ENCODE assay signal across 13 mouse cellular contexts in genomic region chr6:92987366-92987765, GRCm38 (mm10). TPM values are rescaled to one million over a fixed set of nuclear protein-coding genes. Genes with fewer than 3 reads are reported as not detected.
DNase-seq lines count a peak whose midpoint lies in the region; ATAC-seq lines count a peak whose summit lies in the region.
"Had no signal": no experiment of that assay in that cellular context is flagged by ENCODE, and none has a peak within 500 bp of the region (broad histone marks: within the 10 kb centered on the region; RNA-seq: fewer than 3 reads in every experiment).

No protein-coding gene starts in this region.

- H3K27ac ChIP-seq in kidney, embryonic 15.5 days = no peak overlapping the region
- peak overlapping the region; percentile 99 for H3K27ac ChIP-seq in brown adipose tissue, adult 24 weeks (replicated peaks; ENCODE audit: low read depth, low read length)
- H3K27ac ChIP-seq in heart, embryonic 16.5 days (ENCODE audit: low read length) = peak overlapping the region; percentile 78
- no peak overlapping the region for H3K27ac ChIP-seq in midbrain, embryonic 14.5 days (replicated peaks; ENCODE audit: low read depth, low read length)
- H3K27ac ChIP-seq: forebrain, embryonic 13.5 days; hindbrain, postnatal 0 days; liver, embryonic 15.5 days had no signal

- H3K4me1 ChIP-seq in kidney, embryonic 15.5 days = peaks cover 14% of the 10 kb centered on the region
- H3K4me1 ChIP-seq in brown adipose tissue, adult 24 weeks (ENCODE audit: control insufficient read depth, insufficient read depth, insufficient read length, low read length) = 0 out of 2 replicates have a peak, but pooled peaks cover 3% of the 10 kb centered on the region
- H3K4me1 ChIP-seq in heart, embryonic 16.5 days (ENCODE audit: control insufficient read depth, insufficient read depth, low read length) = peaks cover 34% of the 10 kb centered on the region
- H3K4me1 ChIP-seq in midbrain, embryonic 14.5 days (ENCODE audit: control insufficient read depth, insufficient read depth, low read length) = no peaks in the 10 kb centered on the region
- H3K4me1 ChIP-seq: liver, embryonic 15.5 days had no signal

- H3K27me3 ChIP-seq in kidney, embryonic 15.5 days = no peaks in the 10 kb centered on the region
- no peaks in the 10 kb centered on the region for H3K27me3 ChIP-seq in heart, embryonic 16.5 days (ENCODE audit: control insufficient read depth, insufficient read depth, low read length)
- H3K27me3 ChIP-seq in midbrain, embryonic 14.5 days (ENCODE audit: control insufficient read depth, insufficient read depth, low read length) = no peaks in the 10 kb centered on the region
- H3K27me3 ChIP-seq: forebrain, embryonic 13.5 days; liver, embryonic 15.5 days had no signal

- no peaks in the 10 kb centered on the region for H3K9me3 ChIP-seq in kidney, embryonic 15.5 days (replicated peaks)
- no peaks in the 10 kb centered on the region for H3K9me3 ChIP-seq in heart, embryonic 16.5 days (replicated peaks; ENCODE audit: control insufficient read depth, low read length)
- H3K9me3 ChIP-seq in midbrain, embryonic 14.5 days (ENCODE audit: control insufficient read depth, low read length) = no peaks in the 10 kb centered on the region
- H3K9me3 ChIP-seq: liver, embryonic 15.5 days had no signal

- WGBS in kidney, embryonic 15.5 days = 70% methylated on average over 9 of the region's 9 CpGs
- WGBS in heart, embryonic 16.5 days = 58% methylated on average over 9 of the region's 9 CpGs
- WGBS in midbrain, embryonic 14.5 days = 86% methylated on average over 9 of the region's 9 CpGs

- no peaks in the 10 kb centered on the region for H3K36me3 ChIP-seq in kidney, embryonic 15.5 days
- no peaks in the 10 kb centered on the region for H3K36me3 ChIP-seq in heart, embryonic 16.5 days (ENCODE audit: control insufficient read depth, insufficient read depth)
- no peaks in the 10 kb centered on the region for H3K36me3 ChIP-seq in midbrain, embryonic 14.5 days (ENCODE audit: control insufficient read depth, insufficient read depth, low read length)
- H3K36me3 ChIP-seq: liver, embryonic 15.5 days had no signal

- DNase-seq in kidney, adult 18-20 months = peak; percentile 36
- peak; percentile 29 to 56 for DNase-seq in kidney, postnatal 25 days
- no peak for DNase-seq in midbrain, embryonic 14.5 days
- no peak for DNase-seq in urinary bladder, postnatal 4 days (ENCODE audit: low spot score in 2 of 2)
- DNase-seq: cerebellum, postnatal 10 days; retina, postnatal 1 day had no signal

- no peak overlapping the region for H3K9ac ChIP-seq in kidney, embryonic 15.5 days
- no peak overlapping the region for H3K9ac ChIP-seq in heart, embryonic 16.5 days (ENCODE audit: low read length)
- no peak overlapping the region for H3K9ac ChIP-seq in midbrain, embryonic 14.5 days (replicated peaks; ENCODE audit: low read length)
- H3K9ac ChIP-seq: forebrain, embryonic 13.5 days; liver, embryonic 15.5 days had no signal

- no peak overlapping the region for H3K4me2 ChIP-seq in kidney, embryonic 15.5 days
- peak overlapping the region; percentile 14 for H3K4me2 ChIP-seq in heart, embryonic 16.5 days (ENCODE audit: low read depth, low read length)
- no peak overlapping the region for H3K4me2 ChIP-seq in midbrain, embryonic 14.5 days (ENCODE audit: low read length)
- H3K4me2 ChIP-seq: forebrain, embryonic 13.5 days; liver, embryonic 15.5 days had no signal

- ATAC-seq in kidney, embryonic 15.5 days (replicated peaks; ENCODE audit: low FRiP score) = no peak
- 0 out of 2 replicates have a peak, but pooled peaks have one; percentile 25 for ATAC-seq in heart, embryonic 16.5 days (replicated peaks; ENCODE audit: extremely low read depth, insufficient read depth, low FRiP score)
- ATAC-seq in midbrain, embryonic 14.5 days (ENCODE audit: low FRiP score, low TSS enrichment) = no peak
- ATAC-seq: CD4-positive, CD25-positive, alpha-beta regulatory T cell, adult 4 months; forebrain, embryonic 13.5 days; hindbrain, postnatal 0 days had no signal

- no peak overlapping the region for H3K4me3 ChIP-seq in kidney, embryonic 15.5 days (replicated peaks)
- peak overlapping the region; percentile 40 for H3K4me3 ChIP-seq in brown adipose tissue, adult 24 weeks (ENCODE audit: insufficient read depth, low read depth, low read length)
- H3K4me3 ChIP-seq in heart, embryonic 16.5 days (ENCODE audit: low read length) = no peak overlapping the region
- H3K4me3 ChIP-seq in midbrain, embryonic 14.5 days (replicated peaks; ENCODE audit: low read depth, low read length) = no peak overlapping the region
- H3K4me3 ChIP-seq: forebrain, embryonic 13.5 days; liver, embryonic 15.5 days had no signal

RNA-seq across cellular contexts. Expression of gene Adamts9, which starts 44.1 kb away (rescaled TPM):
- polyA plus RNA-seq in kidney, embryonic 15.5 days (2015; fragmentation: Nextera tagmentation; extraction: Ambion mirVana) = 13.2 and 14.2 TPM in 2 replicates
- polyA plus RNA-seq in brown adipose tissue, adult 24 weeks (2012; ENCODE audit: insufficient read depth, insufficient read length, missing spikeins) = 4.0 and 6.2 TPM in 2 replicates
- polyA plus RNA-seq in heart, embryonic 16.5 days (2015; fragmentation: Nextera tagmentation; extraction: Ambion mirVana) = 6.3 and 7.7 TPM in 2 replicates
- 0.73 and 1.2 TPM in 2 replicates for polyA plus RNA-seq in midbrain, embryonic 14.5 days (2014; fragmentation: Nextera tagmentation; extraction: Ambion mirVana)

Comparison
In these comparisons a context has a peak if more than half of its experiments do, and no peak if none do; other contexts are left out.
1. DNase-seq: peak in kidney, adult 18-20 months (single experiment) and kidney, postnatal 25 days (2 of 2); none in midbrain, embryonic 14.5 days (single experiment) and urinary bladder, postnatal 4 days (0 of 2).
2. H3K27ac ChIP-seq: peak in brown adipose tissue, adult 24 weeks (single experiment) and heart, embryonic 16.5 days (single experiment); none in kidney, embryonic 15.5 days (single experiment) and midbrain, embryonic 14.5 days (single experiment).